Mouse (Mus musculus): ENCODE results near the gene Piwil4.

Gene Piwil4

DNA sequence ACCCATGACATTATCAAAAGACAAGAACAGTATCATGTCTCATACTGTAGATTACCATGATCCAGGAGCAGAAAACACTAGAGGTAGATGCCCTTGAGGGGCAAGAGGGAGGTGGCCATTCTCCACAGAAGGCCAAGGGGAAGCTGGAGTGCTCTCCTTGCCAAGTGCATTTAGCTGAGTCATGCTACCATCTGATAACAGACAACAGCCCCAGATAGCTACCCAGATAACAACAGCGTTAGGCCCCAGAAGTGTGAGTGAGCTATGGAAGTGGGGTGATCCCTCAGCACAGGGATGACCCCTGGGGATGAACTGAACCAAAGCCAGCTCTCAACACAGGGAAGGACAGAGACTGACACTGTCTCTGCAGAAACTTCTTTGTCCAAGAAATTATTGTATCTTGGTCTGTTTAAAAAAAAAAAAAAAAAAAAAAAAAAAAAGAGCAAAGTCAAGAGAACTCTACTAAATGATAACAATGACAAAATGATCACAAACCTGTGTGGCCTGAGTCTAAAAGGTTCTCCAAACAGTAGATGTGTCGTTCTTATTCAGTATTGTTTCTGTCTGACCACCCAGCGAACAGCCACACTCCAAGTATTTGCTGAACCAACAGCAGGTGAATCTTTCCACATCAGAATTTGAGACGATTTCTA, 909 bp downstream of the Piwil4 start:
- in situ Hi-C loops (cut with MboI; ENCODE audit: low pct_unique_long_range_greater_than_20kb in 1 of 2, low sequenced_read_pairs in 2 of 2, unreplicated experiment in 1 of 2), result no loop called here

DNA sequence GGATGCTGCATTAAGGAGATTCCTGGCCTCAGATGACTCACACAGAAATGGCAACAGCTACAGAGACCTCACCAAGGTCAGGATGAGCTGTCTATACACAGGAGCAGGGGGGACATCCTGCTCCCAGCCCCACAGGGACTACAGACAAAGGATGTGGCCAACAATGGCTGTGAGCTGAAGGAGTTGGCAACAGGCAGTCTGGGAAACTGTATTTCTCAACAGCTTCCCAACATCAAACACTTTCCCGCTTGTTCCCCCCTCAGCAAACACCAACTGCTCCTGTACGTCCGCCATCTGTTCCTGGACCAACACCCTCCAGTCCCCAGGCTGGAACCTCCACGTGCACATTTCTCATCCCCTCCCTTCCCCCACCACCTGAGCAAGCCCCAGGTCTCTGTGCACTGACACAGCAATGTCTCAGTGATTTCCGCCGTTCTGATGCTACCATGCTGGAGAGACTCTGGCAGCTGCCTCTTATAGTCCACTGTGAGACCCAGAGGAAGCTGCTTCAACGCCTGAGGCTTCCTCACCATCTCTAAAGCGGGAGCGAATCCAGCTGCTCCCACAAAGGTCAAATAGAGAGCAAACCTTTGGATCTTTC, 9.5 kb downstream of the Piwil4 start:
- in situ Hi-C loops (cut with MboI; ENCODE audit: low pct_unique_long_range_greater_than_20kb in 1 of 2, low sequenced_read_pairs in 2 of 2, unreplicated experiment in 1 of 2), result no loop called here

DNA sequence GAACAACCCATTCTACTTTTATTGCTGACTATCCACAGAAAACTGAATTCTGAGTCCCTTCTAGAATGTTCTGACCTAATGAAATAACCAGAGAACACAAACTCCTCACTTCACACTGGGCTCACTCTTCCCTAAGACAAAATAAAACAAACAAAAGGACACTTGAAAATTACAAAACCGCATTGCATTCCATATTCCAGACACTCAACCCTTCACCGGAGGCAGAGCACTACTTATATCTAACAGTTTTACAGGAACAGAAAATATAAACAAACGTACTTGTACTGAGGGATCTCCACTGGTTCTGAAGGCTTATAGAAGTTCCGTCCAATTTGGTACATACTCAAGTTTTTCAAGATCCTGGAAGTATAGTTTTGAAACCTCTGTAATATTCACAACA, 12.2 kb downstream of the Piwil4 start:
- in situ Hi-C loops (cut with MboI; ENCODE audit: low pct_unique_long_range_greater_than_20kb in 1 of 2, low sequenced_read_pairs in 2 of 2, unreplicated experiment in 1 of 2), result no loop called here

DNA sequence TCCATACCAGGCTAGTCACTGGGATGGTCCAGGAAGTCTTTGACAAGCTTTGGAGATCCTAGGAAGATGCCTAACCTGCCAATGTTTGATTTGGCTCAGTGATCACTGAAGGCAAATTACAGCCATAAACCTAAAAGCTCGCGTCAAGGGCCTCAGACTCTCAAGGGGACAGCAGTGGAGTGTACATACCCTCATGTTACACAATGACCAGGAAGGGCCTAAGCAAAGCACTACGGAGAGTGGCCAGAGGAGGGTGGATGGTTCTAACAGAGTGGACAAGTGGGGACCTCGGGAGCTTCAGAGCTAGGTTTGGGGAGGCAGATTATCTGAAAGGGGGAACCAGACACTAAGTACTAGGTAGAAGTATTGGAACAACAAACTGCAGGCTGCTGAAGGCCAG, 13.9 kb downstream of the Piwil4 start:
- in situ Hi-C loops (cut with MboI; ENCODE audit: low pct_unique_long_range_greater_than_20kb in 1 of 2, low sequenced_read_pairs in 2 of 2, unreplicated experiment in 1 of 2), result no loop called here

DNA sequence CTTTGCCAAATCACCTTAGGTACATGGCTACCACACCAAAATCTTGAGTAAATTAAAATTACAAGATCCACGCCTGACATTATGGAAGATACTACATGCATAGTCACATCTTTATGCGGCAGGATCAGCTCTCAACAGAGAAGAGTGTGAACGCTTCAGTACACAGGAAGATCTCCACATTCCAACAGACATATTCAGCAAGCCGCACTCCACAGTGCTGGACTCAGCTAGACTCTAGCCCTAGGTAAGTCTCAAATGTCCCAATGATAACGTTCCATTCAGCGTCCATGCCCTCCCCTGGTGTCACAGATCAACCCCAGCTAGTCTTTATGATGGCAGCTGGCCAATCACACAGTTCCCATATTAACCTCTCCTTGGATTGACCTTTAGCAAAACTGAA, 14.5 kb downstream of the Piwil4 start:
- in situ Hi-C loops (cut with MboI; ENCODE audit: low pct_unique_long_range_greater_than_20kb in 1 of 2, low sequenced_read_pairs in 2 of 2, unreplicated experiment in 1 of 2), result no loop called here

DNA sequence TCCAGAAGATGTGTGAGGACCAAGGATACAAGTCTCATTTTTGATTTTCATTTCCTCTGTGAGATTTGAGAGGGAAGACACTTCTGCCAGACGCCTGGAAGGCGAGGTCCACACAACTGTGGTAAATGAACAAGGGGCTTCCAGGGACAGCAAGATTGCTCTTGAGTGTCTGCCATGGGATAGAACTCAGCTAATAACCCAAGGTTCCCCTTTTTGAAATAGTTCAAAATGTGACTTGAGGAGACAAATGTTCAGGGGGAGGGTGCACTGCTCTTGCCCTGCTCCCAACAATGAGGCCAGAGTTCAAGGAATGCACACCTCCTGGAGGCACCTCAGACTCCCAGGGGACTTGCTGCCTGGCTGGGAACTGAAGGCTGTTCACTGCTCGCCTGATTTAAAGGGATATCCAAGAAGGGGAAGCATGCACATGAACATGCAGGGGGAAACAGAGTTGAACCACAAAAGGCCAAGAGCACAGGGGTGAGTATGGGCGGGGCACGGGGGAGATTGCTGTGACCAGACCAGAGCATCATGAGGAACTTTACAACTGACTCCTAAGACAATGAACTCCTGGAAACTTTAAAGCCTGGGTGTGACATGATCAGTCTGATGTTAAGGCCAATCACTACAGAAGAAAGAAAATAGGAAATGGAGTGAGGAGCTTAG, 15.6 kb downstream of the Piwil4 start:
- in situ Hi-C loops (cut with MboI; ENCODE audit: low pct_unique_long_range_greater_than_20kb in 1 of 2, low sequenced_read_pairs in 2 of 2, unreplicated experiment in 1 of 2), result no loop called here

DNA sequence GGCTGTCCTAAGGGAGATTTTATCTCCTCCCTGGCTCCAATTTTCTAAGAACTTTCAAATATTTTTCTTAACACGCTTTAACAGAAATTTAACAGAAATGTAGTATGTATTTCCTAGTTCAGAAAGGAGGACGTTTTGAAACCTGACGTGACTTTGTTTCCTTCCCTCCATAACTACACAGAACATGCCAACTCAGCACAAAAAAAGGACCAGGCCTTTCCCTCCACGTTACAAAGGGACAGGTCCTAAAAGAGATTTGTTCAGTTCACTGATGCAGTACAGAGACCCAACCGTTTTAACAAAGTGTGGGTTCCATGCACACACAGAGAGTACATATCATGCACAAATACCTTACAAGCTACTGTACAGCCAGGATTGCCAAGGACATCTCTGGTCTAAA, 18.9 kb downstream of the Piwil4 start:
- in situ Hi-C loops (cut with MboI; ENCODE audit: low pct_unique_long_range_greater_than_20kb in 1 of 2, low sequenced_read_pairs in 2 of 2, unreplicated experiment in 1 of 2), result no loop called here

DNA sequence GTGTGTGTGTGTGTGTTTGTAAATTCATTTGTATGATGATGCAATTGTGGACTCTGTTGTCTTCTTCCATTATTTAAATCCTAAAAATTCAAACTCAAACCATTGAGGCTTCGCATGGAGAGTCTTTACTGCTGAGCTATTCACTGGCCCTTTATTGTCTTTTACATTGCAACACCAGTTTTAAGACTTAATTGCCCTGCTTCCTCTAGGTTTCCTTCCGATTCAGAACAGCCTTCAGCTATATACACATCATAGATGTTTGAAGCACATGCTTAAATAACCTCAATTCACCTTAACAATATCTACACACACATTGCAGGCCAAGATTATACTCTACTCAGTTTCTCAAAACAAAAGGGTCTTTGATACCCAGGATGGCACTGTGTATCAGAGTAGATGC, 20.1 kb downstream of the Piwil4 start:
- in situ Hi-C loops (cut with MboI; ENCODE audit: low pct_unique_long_range_greater_than_20kb in 1 of 2, low sequenced_read_pairs in 2 of 2, unreplicated experiment in 1 of 2), result no loop called here

DNA sequence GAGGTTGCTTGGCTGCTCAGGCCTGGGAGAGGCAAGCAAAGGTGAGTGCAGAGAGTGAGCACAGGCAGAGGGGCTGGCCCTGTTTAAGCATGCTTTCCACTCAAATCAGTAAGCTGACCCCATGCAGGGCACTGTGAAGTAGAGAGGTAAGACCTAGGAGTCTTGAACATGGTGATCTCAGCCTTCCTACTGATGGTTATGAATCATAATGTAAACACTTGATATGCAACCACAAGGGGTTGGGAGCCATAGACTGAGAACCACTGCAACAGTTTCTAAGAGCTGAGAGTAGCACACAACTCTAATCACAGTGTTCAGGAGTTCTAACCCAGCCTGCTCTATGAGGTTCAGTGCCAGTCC, 22.2 kb downstream of the Piwil4 start:
- in situ Hi-C loops (cut with MboI; ENCODE audit: low pct_unique_long_range_greater_than_20kb in 1 of 2, low sequenced_read_pairs in 2 of 2, unreplicated experiment in 1 of 2), result loop anchor here in 1 of 2 experiments (5.0 kb wide), 1 partner anchor 39 kb away; no protein-coding TSS in a partner anchor

DNA sequence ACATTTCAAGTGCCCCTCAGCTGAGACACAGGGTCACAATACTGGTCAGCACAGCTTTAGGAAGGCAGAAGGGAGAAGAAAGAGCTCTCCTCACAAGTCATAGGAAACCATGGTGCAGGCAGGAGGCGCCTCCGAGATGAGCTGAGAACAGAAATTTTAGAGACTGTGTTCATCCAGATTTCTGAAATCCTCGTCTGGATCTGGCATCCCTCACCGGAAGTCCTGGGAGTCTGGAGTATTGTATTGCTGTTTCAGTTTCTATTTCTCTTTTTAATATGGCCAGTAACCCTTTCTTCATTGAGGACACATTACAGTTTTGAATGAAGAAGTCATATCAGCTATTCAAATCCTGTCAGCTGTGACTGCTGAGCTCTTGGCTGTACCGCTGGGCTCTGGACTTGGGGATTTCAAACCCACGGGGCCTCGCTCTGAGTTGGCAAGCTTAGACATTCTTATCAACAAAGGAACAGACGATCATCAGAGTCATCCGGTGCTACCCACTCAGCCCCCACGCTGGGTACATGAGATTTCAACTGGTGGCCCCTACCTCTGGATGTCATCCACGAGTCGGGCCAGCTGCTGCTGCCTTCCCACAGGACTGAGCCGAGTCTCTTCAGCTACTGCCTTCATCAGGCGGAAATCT, 22.7 kb downstream of the Piwil4 start:
- in situ Hi-C loops (cut with MboI; ENCODE audit: low pct_unique_long_range_greater_than_20kb in 1 of 2, low sequenced_read_pairs in 2 of 2, unreplicated experiment in 1 of 2), result loop anchor here in 1 of 2 experiments (5.0 kb wide), 1 partner anchor 39 kb away; no protein-coding TSS in a partner anchor

DNA sequence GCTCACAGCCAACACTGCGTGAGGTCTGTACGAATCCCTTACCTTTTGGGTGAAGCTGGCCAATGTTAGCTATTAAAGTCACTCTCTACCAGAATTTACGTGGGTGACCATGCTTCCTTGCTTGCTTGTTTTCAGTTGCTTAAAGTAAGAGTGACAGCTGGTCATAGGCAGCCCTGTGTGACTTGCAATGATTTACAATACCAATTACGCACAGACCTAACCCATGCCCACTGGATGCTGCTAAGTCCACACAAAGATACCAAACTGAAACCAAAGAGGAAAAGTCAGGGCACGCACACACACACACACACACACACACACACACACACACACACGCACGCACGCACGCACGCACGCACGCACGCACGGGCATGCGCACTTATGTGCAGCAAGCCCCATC, 25.3 kb downstream of the Piwil4 start:
- in situ Hi-C loops (cut with MboI; ENCODE audit: low pct_unique_long_range_greater_than_20kb in 1 of 2, low sequenced_read_pairs in 2 of 2, unreplicated experiment in 1 of 2), result loop anchor here in 1 of 2 experiments (5.0 kb wide), 1 partner anchor 42 kb away; no protein-coding TSS in a partner anchor

DNA sequence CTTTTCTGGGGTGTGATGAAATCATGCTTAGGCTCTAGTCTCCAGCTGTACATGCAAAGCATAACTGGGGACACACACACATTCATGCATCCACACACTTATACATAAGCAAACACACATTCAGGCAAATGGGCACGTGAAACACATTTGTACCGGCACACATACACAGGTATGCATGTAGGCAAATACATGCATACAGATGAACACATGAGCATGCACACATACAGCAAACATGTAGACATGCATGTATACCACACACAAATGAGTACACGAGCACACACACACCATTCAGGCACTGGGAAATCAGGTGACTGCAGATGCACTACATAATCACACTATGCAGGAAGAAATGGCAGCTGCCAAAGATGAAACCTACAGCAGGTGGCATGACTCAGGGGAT, 29.6 kb downstream of the Piwil4 start:
- in situ Hi-C loops (cut with MboI; ENCODE audit: low pct_unique_long_range_greater_than_20kb in 1 of 2, low sequenced_read_pairs in 2 of 2, unreplicated experiment in 1 of 2), result no loop called here

DNA sequence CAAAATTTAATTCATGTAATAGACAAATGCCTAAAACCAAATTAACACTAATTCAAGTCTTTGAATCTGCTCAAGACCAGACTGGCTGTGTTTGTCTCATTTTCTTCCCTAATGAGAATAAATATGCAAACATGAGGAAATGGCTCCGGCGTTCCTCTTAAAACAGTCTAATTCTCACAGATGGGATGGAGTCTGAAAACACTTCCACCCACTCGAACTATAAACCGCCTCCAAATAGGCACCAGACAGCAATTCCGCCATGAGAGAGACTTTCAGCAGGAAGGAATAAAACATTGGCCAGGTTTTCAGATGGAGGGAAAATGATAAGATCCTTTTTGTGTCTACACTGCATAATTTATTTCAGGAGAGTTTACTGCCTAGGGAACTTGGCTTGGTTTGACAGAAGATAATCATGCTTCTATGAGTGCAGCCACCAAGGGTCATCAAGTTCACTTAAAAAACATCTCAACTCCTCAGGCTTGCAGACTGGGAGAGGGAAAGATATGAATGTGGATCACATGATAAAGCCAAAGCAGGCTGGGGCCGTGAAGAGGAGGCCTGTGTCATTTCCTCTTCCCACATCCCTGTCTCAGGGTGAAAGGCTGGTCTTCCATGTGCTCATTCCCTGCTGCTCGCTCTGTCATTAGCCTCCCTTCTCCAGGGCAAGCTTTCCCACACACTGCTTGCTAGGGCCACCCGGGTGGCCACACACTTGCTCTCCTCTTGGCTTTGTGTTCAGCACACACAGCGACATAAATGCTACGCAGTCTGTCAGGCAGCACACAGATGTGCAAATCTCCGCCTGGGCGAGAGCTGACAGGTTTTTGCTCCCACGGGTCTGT, 35.0 kb downstream of the Piwil4 start:
- in situ Hi-C loops (cut with MboI; ENCODE audit: low pct_unique_long_range_greater_than_20kb in 1 of 2, low sequenced_read_pairs in 2 of 2, unreplicated experiment in 1 of 2), result loop anchor here in 1 of 2 experiments (10.0 kb wide), 1 partner anchor 181 kb away; no protein-coding TSS in a partner anchor

DNA sequence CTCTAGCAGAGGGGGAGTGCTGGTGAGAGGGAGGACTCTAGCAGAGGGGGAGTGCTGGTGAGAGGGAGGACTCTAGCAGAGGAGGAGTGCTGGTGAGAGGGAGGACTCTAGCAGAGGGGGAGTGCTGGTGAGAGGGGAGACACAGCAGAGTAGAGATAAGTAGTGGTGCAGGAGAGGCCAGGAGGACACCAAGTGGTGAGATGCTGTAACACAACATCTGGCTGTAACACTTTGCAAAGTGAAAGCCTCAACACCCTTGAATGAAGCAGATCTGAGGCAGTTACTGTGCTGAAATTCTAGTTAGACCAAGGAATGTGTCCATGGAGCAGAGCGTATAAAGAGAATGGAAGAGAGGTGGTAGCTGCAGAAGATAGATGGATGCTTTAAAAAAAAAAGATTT, 39.7 kb downstream of the Piwil4 start:
- in situ Hi-C loops (cut with MboI; ENCODE audit: low pct_unique_long_range_greater_than_20kb in 1 of 2, low sequenced_read_pairs in 2 of 2, unreplicated experiment in 1 of 2), result loop anchor here in 1 of 2 experiments (10.0 kb wide), 1 partner anchor 176 kb away; no protein-coding TSS in a partner anchor

DNA sequence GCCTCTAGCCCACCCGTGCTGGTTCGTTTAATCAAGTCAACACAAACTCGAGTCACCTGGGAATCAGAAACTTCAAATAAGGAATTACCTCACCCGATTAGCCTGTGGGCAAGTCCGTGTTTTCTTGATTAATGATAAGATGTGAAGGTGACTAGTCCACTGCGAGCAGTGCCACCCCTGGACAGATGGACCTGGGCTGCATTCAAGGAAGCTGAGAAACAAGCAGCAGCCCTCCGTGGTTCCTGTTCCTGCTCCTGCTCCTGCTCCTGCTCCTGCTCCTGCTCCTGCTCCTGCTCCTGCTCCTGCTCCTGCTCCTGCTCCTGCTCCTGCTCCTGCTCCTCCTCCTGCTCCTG, 41.3 kb downstream of the Piwil4 start:
- in situ Hi-C loops (cut with MboI; ENCODE audit: low pct_unique_long_range_greater_than_20kb in 1 of 2, low sequenced_read_pairs in 2 of 2, unreplicated experiment in 1 of 2), result loop anchor here in 1 of 2 experiments (5.0 kb wide), 1 partner anchor 187 kb away; no protein-coding TSS in a partner anchor

DNA sequence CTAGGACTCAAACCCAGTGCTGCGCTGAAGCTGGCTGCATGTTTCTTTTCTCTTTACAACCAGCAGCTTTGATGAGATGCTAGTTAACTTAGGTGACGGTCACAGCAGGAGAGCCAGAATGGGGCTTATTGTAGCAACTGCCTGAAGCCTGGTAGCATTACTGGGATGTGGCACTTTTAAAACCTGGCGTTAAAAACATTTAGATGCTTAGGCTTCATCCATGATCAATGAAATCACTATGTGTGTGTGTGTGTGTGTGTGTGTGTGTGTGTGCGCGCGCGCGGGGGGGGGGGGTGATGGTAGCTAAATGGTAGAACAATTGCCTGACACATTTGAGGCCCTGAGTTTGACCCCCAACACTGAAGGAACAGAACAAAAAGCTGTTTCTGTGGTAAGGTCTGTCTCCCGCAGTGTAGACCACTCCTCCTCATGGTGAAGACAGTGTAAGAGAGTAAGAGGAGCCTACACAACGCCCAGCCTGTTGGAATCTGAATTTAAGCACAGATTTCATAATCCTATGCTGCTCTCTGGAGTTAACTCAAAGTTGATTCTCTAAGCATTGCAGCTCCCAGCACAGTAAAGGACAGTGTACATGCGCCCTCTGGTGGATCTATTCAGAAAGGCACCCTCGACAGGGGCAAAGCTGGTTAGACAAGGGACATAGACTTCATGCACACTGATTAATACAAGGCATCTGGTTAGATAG, 41.8 kb downstream of the Piwil4 start:
- in situ Hi-C loops (cut with MboI; ENCODE audit: low pct_unique_long_range_greater_than_20kb in 1 of 2, low sequenced_read_pairs in 2 of 2, unreplicated experiment in 1 of 2), result loop anchor here in 1 of 2 experiments (5.0 kb wide), 1 partner anchor 186 kb away; no protein-coding TSS in a partner anchor

DNA sequence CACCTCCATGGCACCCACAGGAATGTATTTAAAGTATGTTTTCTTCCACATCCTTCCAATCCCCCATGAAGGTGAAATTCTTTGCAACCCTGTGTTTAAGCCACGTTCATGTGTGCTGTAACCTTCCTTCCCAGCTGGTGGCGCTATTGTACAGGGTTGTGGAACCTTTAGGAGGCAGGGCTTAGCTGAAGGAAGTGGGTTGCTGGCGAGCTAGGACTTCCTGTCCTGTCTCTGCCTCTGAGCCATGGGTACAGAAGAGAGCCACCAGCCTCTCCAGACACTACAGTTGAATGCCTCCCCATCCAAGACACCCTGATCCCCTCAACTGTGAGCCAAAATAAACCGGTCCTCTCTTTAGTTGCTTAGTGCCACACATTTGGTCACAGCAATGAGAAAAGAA, 42.6 kb downstream of the Piwil4 start:
- in situ Hi-C loops (cut with MboI; ENCODE audit: low pct_unique_long_range_greater_than_20kb in 1 of 2, low sequenced_read_pairs in 2 of 2, unreplicated experiment in 1 of 2), result loop anchor here in 1 of 2 experiments (5.0 kb wide), 1 partner anchor 186 kb away; no protein-coding TSS in a partner anchor

Data from mouse embryonic stem cell (cell line).